Mouse (Mus musculus) stomach, postnatal 0 days (tissue): ENCODE results near the gene A630095N17Rik.

ENCODE experiments used
- CTCF ChIP-seq: IDR thresholded peaks from 2 replicates; pipeline ENCODE4 v1.5.1; 2016; ENCODE audit warnings: antibody characterized with exemption, low read depth, mild to moderate bottlenecking, moderate library complexity
- EP300 ChIP-seq: optimal IDR thresholded peaks from 2 replicates; pipeline ENCODE3; 2016; ENCODE audit warnings: antibody characterized with exemption

- TF ChIP-seq EP300 (no peak), CTCF (no peak)
Observed at GRCm38 (mm10) chr1:75236117-75237050, 4.5 kb upstream of the A630095N17Rik start, which contains the start of gene Dnajb2.
